Mouse (Mus musculus): ENCODE measurements at regions not wholly inside any gene's neighbourhood (a gene's known extent, or its start where the extent isn't known, plus 50 kb on each side); places are given as distances from the start of the nearest gene placed in this dataset.

DNA sequence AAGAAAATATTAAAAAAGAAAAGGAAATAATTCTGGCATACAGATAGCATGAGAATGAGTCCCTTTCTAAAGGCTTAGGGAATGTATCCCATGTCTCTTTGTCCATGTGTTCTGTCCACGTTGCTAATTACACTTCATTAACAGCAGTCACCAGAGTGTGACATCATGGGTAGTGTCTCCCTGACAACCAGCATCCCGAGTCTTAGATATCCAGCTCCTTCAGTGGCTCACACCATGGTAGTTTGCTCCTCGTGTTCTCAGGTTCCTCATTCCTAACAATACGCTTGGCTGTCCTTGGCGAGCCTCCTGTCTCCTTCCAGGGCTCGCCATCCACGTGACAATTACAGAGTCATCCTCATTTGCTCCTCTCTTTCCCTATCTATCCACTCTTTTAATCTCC is 388.1 kb upstream of the Dynlrb2 start:
- no peak for DNase-seq

GRCm38 (mm10) chr8:116115811-116116372 is 388.9 kb upstream of the Dynlrb2 start:
- DNase-seq = peak; percentile 61 to 69

GRCm38 (mm10) chr8:116114978-116115377 is 389.8 kb upstream of the Dynlrb2 start:
- DNase-seq = peak; percentile 12 to 19

- DNase-seq = peak in 1 of 2 experiments; percentile 8
Measured at GRCm38 (mm10) chr8:116114502-116114901, 390.3 kb upstream of the Dynlrb2 start.

DNA sequence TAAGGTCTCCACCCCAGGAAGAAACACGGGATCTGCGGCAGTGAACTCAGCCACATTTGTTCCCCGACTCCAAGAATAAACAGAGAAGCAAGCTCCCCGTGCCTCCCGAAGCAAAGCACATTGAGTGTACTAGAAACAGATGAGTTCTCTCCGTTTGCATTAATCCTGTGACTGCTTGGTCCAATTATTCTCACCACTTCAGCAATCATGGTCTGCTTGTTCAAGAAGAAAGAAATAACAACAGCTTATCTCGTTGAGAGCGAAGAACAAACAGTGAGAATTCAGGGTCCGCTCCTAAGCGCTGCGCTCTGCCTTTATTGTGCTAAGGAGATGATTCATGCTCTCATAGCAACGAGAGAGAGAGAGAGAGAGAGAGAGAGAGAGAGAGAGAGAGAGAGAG is 393.6 kb upstream of the Dynlrb2 start:
- no peak for DNase-seq

DNA sequence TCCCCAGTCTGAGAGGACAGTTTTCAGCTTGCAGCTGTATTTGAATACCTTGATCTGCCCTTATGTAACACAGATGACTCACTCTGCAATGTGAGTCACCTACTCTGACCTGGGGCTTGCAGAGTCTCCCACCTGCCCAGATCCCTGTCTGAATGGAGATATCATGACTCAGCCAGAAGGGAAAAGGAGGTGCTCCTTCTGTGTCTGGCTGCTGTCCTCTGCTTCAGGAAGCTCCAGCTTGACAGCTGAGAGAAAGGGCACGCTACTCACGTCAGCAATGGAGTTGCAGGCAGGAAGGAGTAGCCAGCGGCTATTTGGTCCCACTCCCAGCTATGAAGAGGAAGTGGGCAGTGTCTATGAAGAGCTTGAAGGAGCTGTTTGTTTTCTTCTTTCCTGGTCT is 389.1 kb upstream of the Maf start:
- no peak for DNase-seq

- no peak for DNase-seq
Measured at GRCm38 (mm10) chr8:116083156-116083555, 375.6 kb upstream of the Maf start.

GRCm38 (mm10) chr8:116078849-116079407 is 371.3 kb upstream of the Maf start:
- no peak for DNase-seq

GRCm38 (mm10) chr8:116071497-116071896 is 363.9 kb upstream of the Maf start:
- DNase-seq = no peak

DNA sequence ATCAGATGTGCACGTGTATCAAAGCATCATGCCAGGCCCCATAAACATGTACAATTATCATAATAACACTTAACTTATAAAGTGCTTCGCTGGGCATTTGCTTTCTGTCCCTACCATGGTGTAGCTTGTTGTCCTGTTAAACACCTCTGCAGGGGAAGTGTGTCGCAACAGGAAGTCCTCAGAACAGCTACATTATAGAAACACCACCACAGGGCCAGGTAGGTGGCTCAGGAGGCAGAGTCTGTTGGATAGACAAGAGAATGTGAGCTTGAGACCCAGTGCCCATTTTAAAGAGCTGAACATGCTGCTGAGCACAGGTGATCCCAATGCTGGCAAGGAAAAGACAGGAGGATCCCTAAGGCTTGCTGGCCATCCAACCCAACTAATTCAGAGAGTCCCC is 361.9 kb upstream of the Maf start:
- DNase-seq = no peak

GRCm38 (mm10) chr8:116067978-116068375 is 360.4 kb upstream of the Maf start:
- no peak for DNase-seq

- DNase-seq = no peak
Measured at GRCm38 (mm10) chr8:116067182-116067977, 359.8 kb upstream of the Maf start.

- DNase-seq = no peak
Measured at GRCm38 (mm10) chr8:116065871-116066270, 358.3 kb upstream of the Maf start.

- no peak for DNase-seq
Measured at GRCm38 (mm10) chr8:116065327-116065726, 357.7 kb upstream of the Maf start.

- DNase-seq = no peak
Measured at GRCm38 (mm10) chr8:116064562-116064961, 357.0 kb upstream of the Maf start.

- DNase-seq = no peak
Measured at GRCm38 (mm10) chr8:116063541-116063940, 355.9 kb upstream of the Maf start.

DNA sequence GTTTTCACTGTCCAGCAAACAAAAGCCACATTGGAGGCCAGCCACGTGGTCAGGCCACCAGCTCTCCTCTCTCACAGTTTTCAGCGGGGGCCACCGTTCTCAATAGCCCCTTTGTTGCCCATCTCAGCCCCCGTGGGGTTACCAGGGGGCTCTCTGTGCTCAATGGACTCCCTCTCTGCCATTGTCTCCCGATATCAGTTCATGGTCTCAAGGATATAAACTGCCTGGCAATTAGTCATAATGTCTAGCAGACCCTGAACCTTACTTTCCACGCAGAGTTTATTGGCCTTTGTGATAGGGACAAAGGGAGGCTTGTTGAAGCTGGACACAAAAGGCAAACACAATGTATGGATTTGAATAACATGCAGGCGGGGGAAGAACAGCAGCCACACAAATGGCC is 345.9 kb upstream of the Maf start:
- DNase-seq = no peak

DNA sequence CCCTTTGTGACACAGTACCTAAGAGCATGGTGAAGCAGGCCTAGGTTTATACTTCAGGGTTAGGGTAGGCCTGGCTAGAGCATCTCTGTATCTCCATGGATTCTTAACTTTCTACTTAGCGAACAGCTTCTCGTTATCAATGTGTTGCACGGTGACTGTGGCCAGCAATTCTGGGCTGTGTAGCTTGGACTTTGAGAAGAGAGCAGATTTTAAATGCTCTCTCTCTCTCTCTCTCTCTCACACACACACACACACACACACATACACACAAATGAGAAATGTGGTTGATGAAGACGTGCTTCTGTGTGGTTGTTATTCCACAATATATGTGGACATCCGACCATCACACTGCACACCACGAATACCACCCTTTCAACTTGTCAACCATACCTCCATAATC is 345.4 kb upstream of the Maf start:
- no peak for DNase-seq

GRCm38 (mm10) chr8:116048480-116048879 is 340.9 kb upstream of the Maf start:
- no peak for DNase-seq

- no peak for DNase-seq
Measured at GRCm38 (mm10) chr8:116046859-116047258, 339.3 kb upstream of the Maf start.

GRCm38 (mm10) chr8:116045526-116045925 is 337.9 kb upstream of the Maf start:
- DNase-seq = no peak

GRCm38 (mm10) chr8:116043381-116043780 is 335.8 kb upstream of the Maf start:
- DNase-seq = no peak

DNA sequence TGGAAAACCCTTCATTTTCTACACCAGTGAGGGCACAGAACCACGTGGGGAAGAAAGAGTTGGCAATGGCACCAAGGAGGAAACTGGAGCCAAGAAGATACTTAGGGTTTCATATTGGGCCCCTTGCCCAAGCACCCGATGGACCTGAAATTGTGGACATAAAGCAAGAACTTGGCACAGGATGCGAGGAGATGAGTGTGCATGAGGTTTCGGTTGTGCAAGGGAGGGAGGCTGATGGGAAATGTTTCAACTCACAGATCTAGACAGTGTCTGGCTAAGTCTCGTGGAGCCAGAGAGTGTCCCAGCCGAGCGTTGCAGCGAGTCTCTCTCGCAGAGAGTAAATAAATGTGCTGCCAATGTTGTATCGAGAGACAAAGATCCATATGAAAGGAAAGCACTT is 323.4 kb upstream of the Maf start:
- peak; percentile 9 to 29 for DNase-seq

DNA sequence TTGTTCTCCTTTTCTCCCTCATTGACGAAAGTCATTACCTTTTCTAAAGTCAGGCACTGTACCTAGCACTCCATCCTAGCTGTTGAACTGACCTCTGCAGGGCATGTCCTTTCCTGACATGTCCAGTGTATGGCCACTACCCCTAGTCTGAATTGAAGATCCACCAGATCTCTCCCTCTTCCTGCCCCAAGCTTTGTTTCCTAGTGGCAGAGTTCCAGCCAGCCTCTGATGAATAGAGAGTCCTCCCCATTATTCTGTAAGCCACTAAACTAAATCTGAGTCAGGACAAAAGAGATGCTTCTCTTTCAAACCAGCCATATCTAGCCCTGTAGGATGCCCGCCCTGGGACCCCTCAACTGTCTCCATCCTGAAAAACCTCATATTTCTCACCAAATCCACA is 317.7 kb upstream of the Maf start:
- DNase-seq = no peak

Data from lung, adult 18-20 months (tissue).